Mouse (Mus musculus): ENCODE results near the gene Gm1113. TPM values are rescaled to one million over a fixed set of nuclear protein-coding genes. Genes with fewer than 3 reads are reported as not detected.

The Gm1113 gene
- polyA plus RNA-seq, 1 experiment from 2014 or later: not detected

DNA sequence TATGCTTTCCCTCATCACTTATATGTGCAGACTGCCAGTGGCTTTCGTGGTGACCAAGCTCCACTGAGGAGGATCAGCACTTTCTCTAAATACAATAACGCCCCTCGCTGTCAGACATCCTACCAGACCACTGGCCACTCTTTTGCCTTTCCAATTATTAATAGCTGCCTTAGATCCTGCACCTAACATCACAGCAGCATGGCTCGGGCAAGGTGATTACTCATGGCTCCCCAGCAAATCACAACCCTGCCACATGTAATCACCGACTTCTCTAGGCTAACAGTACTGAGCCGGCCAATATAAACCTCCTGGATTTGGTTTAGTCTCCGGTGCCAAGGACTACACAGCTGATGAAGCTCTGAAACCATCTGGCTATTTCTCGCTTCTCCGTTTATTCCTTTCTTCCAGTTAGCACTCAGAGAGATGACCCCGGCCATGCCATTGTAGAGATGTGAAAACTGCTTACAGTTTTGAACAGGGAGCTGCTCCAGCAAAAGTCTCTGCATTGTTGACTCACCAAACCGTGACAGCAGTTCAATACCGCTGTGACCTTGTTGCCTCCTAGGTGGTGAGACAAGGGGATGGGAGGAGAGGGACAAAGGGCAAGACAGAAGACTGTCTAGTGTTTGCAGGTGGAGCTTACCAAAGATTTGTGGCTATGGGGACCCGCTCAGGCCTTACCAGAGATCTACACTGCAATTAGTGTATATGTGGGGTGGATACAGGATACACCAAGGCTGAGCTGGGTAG lies 21.1 kb upstream of the Gm1113 start:
- no peaks in the 10 kb centered on the region for H3K27me3 ChIP-seq (ENCODE audit: control insufficient read depth, insufficient read depth, low read length)
- no peak for ATAC-seq (replicated peaks; ENCODE audit: insufficient number of reproducible peaks, low FRiP score, low TSS enrichment, low read depth)
- H3K4me2 ChIP-seq (ENCODE audit: low read depth, low read length): no peak overlapping the region
- 83% methylated on average over 13 of the region's 13 CpGs for WGBS
- H3K9me3 ChIP-seq (replicated peaks; ENCODE audit: control insufficient read depth, low read length): no peaks in the 10 kb centered on the region
- no peaks in the 10 kb centered on the region for H3K36me3 ChIP-seq (replicated peaks; ENCODE audit: control insufficient read depth, insufficient read depth, low read depth, low read length)
- no peak for DNase-seq (ENCODE audit: low spot score)
- no peak overlapping the region for H3K4me3 ChIP-seq (ENCODE audit: low read depth, low read length)
- no peaks in the 10 kb centered on the region for H3K4me1 ChIP-seq (ENCODE audit: control insufficient read depth, insufficient read depth, low read length)
- H3K9ac ChIP-seq (replicated peaks; ENCODE audit: low read length): no peak overlapping the region
- no peak overlapping the region for H3K27ac ChIP-seq (replicated peaks; ENCODE audit: low read depth, low read length)

GRCm38 (mm10) chr9:35535876-35536275 lies 17.8 kb upstream of the Gm1113 start:
- WGBS: 82% methylated on average over 4 of the region's 4 CpGs
- Histone ChIP-seq H3K4me1 (ENCODE audit: control insufficient read depth, insufficient read depth, low read length) (no peaks in the 10 kb centered on the region), H3K9ac (replicated peaks; ENCODE audit: low read length) (no peak overlapping the region), H3K36me3 (replicated peaks; ENCODE audit: control insufficient read depth, insufficient read depth, low read depth, low read length) (no peaks in the 10 kb centered on the region), H3K4me2 (ENCODE audit: low read depth, low read length) (no peak overlapping the region), H3K27ac (replicated peaks; ENCODE audit: low read depth, low read length) (no peak overlapping the region), H3K4me3 (ENCODE audit: low read depth, low read length) (no peak overlapping the region), H3K9me3 (replicated peaks; ENCODE audit: control insufficient read depth, low read length) (no peaks in the 10 kb centered on the region), H3K27me3 (ENCODE audit: control insufficient read depth, insufficient read depth, low read length) (no peaks in the 10 kb centered on the region)
- no peak for DNase-seq (ENCODE audit: low spot score)
- no peak for ATAC-seq (replicated peaks; ENCODE audit: insufficient number of reproducible peaks, low FRiP score, low TSS enrichment, low read depth)

- WGBS: 9% methylated on average over 2 of the region's 2 CpGs
- Histone ChIP-seq H3K9me3 (replicated peaks; ENCODE audit: control insufficient read depth, low read length) (no peaks in the 10 kb centered on the region), H3K9ac (replicated peaks; ENCODE audit: low read length) (no peak overlapping the region), H3K36me3 (replicated peaks; ENCODE audit: control insufficient read depth, insufficient read depth, low read depth, low read length) (no peaks in the 10 kb centered on the region), H3K4me3 (ENCODE audit: low read depth, low read length) (no peak overlapping the region), H3K27ac (replicated peaks; ENCODE audit: low read depth, low read length) (no peak overlapping the region), H3K4me1 (ENCODE audit: control insufficient read depth, insufficient read depth, low read length) (no peaks in the 10 kb centered on the region), H3K27me3 (ENCODE audit: control insufficient read depth, insufficient read depth, low read length) (no peaks in the 10 kb centered on the region), H3K4me2 (ENCODE audit: low read depth, low read length) (no peak overlapping the region)
- peak; percentile 88 for DNase-seq (ENCODE audit: low spot score)
- peak; percentile 74 for ATAC-seq (replicated peaks; ENCODE audit: insufficient number of reproducible peaks, low FRiP score, low TSS enrichment, low read depth)
Measured at GRCm38 (mm10) chr9:35535110-35535509, 17.0 kb upstream of the Gm1113 start.

GRCm38 (mm10) chr9:35533266-35533665 lies 15.2 kb upstream of the Gm1113 start:
- no peaks in the 10 kb centered on the region for H3K27me3 ChIP-seq (ENCODE audit: control insufficient read depth, insufficient read depth, low read length)
- no peak overlapping the region for H3K4me3 ChIP-seq (ENCODE audit: low read depth, low read length)
- WGBS: 80% methylated on average over 9 of the region's 9 CpGs
- DNase-seq (ENCODE audit: low spot score): no peak
- H3K9me3 ChIP-seq (replicated peaks; ENCODE audit: control insufficient read depth, low read length): no peaks in the 10 kb centered on the region
- no peak overlapping the region for H3K27ac ChIP-seq (replicated peaks; ENCODE audit: low read depth, low read length)
- no peaks in the 10 kb centered on the region for H3K36me3 ChIP-seq (replicated peaks; ENCODE audit: control insufficient read depth, insufficient read depth, low read depth, low read length)
- H3K9ac ChIP-seq (replicated peaks; ENCODE audit: low read length): no peak overlapping the region
- peaks cover 4% of the 10 kb centered on the region; the same call in 1 of the 2 replicates for H3K4me1 ChIP-seq (ENCODE audit: control insufficient read depth, insufficient read depth, low read length)
- H3K4me2 ChIP-seq (ENCODE audit: low read depth, low read length): no peak overlapping the region; the same call in 1 of the 2 replicates
- ATAC-seq (replicated peaks; ENCODE audit: insufficient number of reproducible peaks, low FRiP score, low TSS enrichment, low read depth): no peak

DNA sequence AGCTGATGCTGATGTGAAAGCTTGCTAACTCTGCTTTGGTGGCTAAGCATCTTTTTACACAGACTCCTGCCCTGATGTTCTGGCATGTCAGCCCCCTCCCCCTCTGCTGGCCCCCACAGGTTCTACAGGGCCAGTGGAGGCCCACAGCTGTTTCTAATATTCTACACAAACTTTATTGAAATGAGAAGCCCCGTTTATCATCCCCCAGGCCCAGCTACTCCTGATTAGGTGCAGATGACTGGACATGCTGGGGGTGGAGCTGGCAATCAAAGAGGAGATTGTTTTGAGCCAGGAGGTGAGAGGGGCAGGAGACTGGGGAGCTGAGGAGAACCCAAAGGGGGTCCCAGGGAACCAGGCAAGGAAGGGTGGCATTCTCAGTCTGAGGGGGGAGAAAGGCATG lies 11.7 kb upstream of the Gm1113 start:
- no peak overlapping the region for H3K4me3 ChIP-seq (ENCODE audit: low read depth, low read length)
- DNase-seq (ENCODE audit: low spot score) (peak; percentile 92), ATAC-seq (replicated peaks; ENCODE audit: insufficient number of reproducible peaks, low FRiP score, low TSS enrichment, low read depth) (peak; percentile 76)
- H3K4me2 ChIP-seq (ENCODE audit: low read depth, low read length): no peak overlapping the region; the same call in 1 of the 2 replicates
- H3K9me3 ChIP-seq (replicated peaks; ENCODE audit: control insufficient read depth, low read length): no peaks in the 10 kb centered on the region
- H3K4me1 ChIP-seq (ENCODE audit: control insufficient read depth, insufficient read depth, low read length): peaks cover 4% of the 10 kb centered on the region; the same call in 1 of the 2 replicates
- no peaks in the 10 kb centered on the region for H3K36me3 ChIP-seq (replicated peaks; ENCODE audit: control insufficient read depth, insufficient read depth, low read depth, low read length)
- WGBS: 4% methylated on average over 1 of the region's 1 CpGs
- no peaks in the 10 kb centered on the region for H3K27me3 ChIP-seq (ENCODE audit: control insufficient read depth, insufficient read depth, low read length)
- no peak overlapping the region for H3K9ac ChIP-seq (replicated peaks; ENCODE audit: low read length)
- H3K27ac ChIP-seq (replicated peaks; ENCODE audit: low read depth, low read length): 0 out of 2 replicates have a peak overlapping the region, but pooled peaks have one; percentile 38

- H3K4me1 ChIP-seq (ENCODE audit: control insufficient read depth, insufficient read depth, low read length): peaks cover 4% of the 10 kb centered on the region; the same call in 1 of the 2 replicates
- no peaks in the 10 kb centered on the region for H3K27me3 ChIP-seq (ENCODE audit: control insufficient read depth, insufficient read depth, low read length)
- DNase-seq (ENCODE audit: low spot score) (no peak), ATAC-seq (replicated peaks; ENCODE audit: insufficient number of reproducible peaks, low FRiP score, low TSS enrichment, low read depth) (no peak)
- H3K4me3 ChIP-seq (ENCODE audit: low read depth, low read length): no peak overlapping the region
- H3K9ac ChIP-seq (replicated peaks; ENCODE audit: low read length): no peak overlapping the region
- no peaks in the 10 kb centered on the region for H3K36me3 ChIP-seq (replicated peaks; ENCODE audit: control insufficient read depth, insufficient read depth, low read depth, low read length)
- 0 out of 2 replicates have a peak overlapping the region, but pooled peaks have one; percentile 38 for H3K27ac ChIP-seq (replicated peaks; ENCODE audit: low read depth, low read length)
- 41% methylated on average over 3 of the region's 3 CpGs for WGBS
- H3K9me3 ChIP-seq (replicated peaks; ENCODE audit: control insufficient read depth, low read length): no peaks in the 10 kb centered on the region
- no peak overlapping the region for H3K4me2 ChIP-seq (ENCODE audit: low read depth, low read length)
Measured at GRCm38 (mm10) chr9:35529141-35529540, 11.1 kb upstream of the Gm1113 start.

- WGBS: 29% methylated on average over 7 of the region's 7 CpGs
- H3K4me1 ChIP-seq (ENCODE audit: control insufficient read depth, insufficient read depth, low read length): peaks cover 4% of the 10 kb centered on the region; the same call in 1 of the 2 replicates
- no peaks in the 10 kb centered on the region for H3K27me3 ChIP-seq (ENCODE audit: control insufficient read depth, insufficient read depth, low read length)
- no peaks in the 10 kb centered on the region for H3K9me3 ChIP-seq (replicated peaks; ENCODE audit: control insufficient read depth, low read length)
- no peak overlapping the region for H3K9ac ChIP-seq (replicated peaks; ENCODE audit: low read length)
- DNase-seq (ENCODE audit: low spot score): peak; percentile 79
- H3K36me3 ChIP-seq (replicated peaks; ENCODE audit: control insufficient read depth, insufficient read depth, low read depth, low read length): no peaks in the 10 kb centered on the region
- no peak overlapping the region for H3K27ac ChIP-seq (replicated peaks; ENCODE audit: low read depth, low read length)
- ATAC-seq (replicated peaks; ENCODE audit: insufficient number of reproducible peaks, low FRiP score, low TSS enrichment, low read depth): peak; percentile 53
- H3K4me3 ChIP-seq (ENCODE audit: low read depth, low read length): no peak overlapping the region
- H3K4me2 ChIP-seq (ENCODE audit: low read depth, low read length): no peak overlapping the region
Measured at GRCm38 (mm10) chr9:35523941-35524411, 5.9 kb upstream of the Gm1113 start.

DNA sequence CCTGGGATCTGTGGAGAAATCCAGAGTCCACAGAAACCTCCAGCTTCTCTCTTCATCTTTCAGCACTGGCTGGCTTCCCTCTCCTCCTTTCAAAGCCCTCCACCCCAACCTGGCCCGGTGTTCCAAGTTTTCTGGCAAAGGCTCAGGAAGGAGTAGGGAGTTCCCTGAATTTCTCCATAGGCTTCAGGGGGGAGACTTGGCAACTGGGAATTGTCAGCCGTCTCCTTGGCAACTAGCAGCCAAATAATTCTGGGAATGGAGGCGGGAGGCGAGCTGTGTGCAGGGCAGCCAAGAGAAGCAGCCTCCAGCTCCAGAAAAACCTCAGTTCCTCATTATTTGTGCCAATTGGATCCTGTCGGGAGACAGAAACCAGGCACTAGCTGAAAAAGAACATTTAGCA lies 5.5 kb upstream of the Gm1113 start:
- Histone ChIP-seq H3K9ac (replicated peaks; ENCODE audit: low read length) (no peak overlapping the region), H3K27ac (replicated peaks; ENCODE audit: low read depth, low read length) (no peak overlapping the region), H3K9me3 (replicated peaks; ENCODE audit: control insufficient read depth, low read length) (no peaks in the 10 kb centered on the region), H3K27me3 (ENCODE audit: control insufficient read depth, insufficient read depth, low read length) (no peaks in the 10 kb centered on the region), H3K4me1 (ENCODE audit: control insufficient read depth, insufficient read depth, low read length) (0 out of 2 replicates have a peak, but pooled peaks cover 2% of the 10 kb centered on the region), H3K4me3 (ENCODE audit: low read depth, low read length) (no peak overlapping the region), H3K4me2 (ENCODE audit: low read depth, low read length) (no peak overlapping the region), H3K36me3 (replicated peaks; ENCODE audit: control insufficient read depth, insufficient read depth, low read depth, low read length) (no peaks in the 10 kb centered on the region)
- DNase-seq (ENCODE audit: low spot score) (peak; percentile 46), ATAC-seq (replicated peaks; ENCODE audit: insufficient number of reproducible peaks, low FRiP score, low TSS enrichment, low read depth) (no peak)
- 43% methylated on average over 5 of the region's 5 CpGs for WGBS
